Mouse (Mus musculus): ENCODE measurements around the gene Hnrnpdl. TPM values are rescaled to one million over a fixed set of nuclear protein-coding genes. Genes with fewer than 3 reads are reported as not detected.
A peak's percentile ranks its signal among the peaks of the same experiment; 100 is the strongest.

The Hnrnpdl gene
- 46.9 and 51.4 TPM in 2 replicates for total RNA-seq (2014; rRNA removed)
- polyA plus RNA-seq (2012; rRNA removed), result 22.5 and 28.9 TPM in 2 replicates

- Histone ChIP-seq H3K36me3 (ENCODE audit: control insufficient read depth, insufficient read depth, low read length) (peaks cover 15% of the 10 kb centered on the region), H3K9ac (ENCODE audit: low read depth, low read length) (peak within 1 kb of the TSS; percentile 94), H3K4me1 (ENCODE audit: control insufficient read depth, insufficient read depth, low read length) (peaks cover 5% of the 10 kb centered on the region; the same call in 1 of the 2 replicates), H3K27ac (replicated peaks; ENCODE audit: insufficient read depth, low read depth, low read length) (peak within 1 kb of the TSS; percentile 94), H3K4me3 (ENCODE audit: insufficient read depth, low read depth, low read length) (peak within 1 kb of the TSS; percentile 92), H3K79me2 (ENCODE audit: control insufficient read depth, insufficient read depth, low read length) (peaks cover 19% of the 10 kb centered on the region; the same call in 1 of the 2 replicates), H3K27me3 (ENCODE audit: control insufficient read depth, insufficient read depth, low read length) (no peaks in the 10 kb centered on the region)
- peak; percentile 74 for DNase-seq (ENCODE audit: extremely low read depth, low read depth, low spot score)
- TF ChIP-seq CTCF (IDR thresholded peaks at IDR 0.05; ENCODE audit: low read depth, low read length), result no peak
- peak; percentile 46; the same call in 1 of the 2 replicates for TF ChIP-seq POLR2A (IDR thresholded peaks at IDR 0.05; ENCODE audit: extremely low read depth, insufficient read depth, low read length)
- under 1% methylated on average over 57 of the region's 57 CpGs for WGBS
Measured at GRCm38 (mm10) chr5:100039602-100040142, at the start of gene Hnrnpdl, which contains the start of gene Enoph1. Gene Hnrnpdl, minus strand, starts transcription at chr5:100039664. Gene Enoph1, plus strand, starts transcription at chr5:100039985.

GRCm38 (mm10) chr5:100085097-100085496 lies 45.6 kb upstream of the Hnrnpdl start:
- DNase-seq (ENCODE audit: extremely low read depth, low read depth, low spot score), result no peak

GRCm38 (mm10) chr5:100083953-100084562 lies 44.6 kb upstream of the Hnrnpdl start:
- Histone ChIP-seq H3K9ac (ENCODE audit: low read depth, low read length) (no peak overlapping the region), H3K4me3 (ENCODE audit: insufficient read depth, low read depth, low read length) (no peak overlapping the region), H3K4me1 (ENCODE audit: control insufficient read depth, insufficient read depth, low read length) (no peaks in the 10 kb centered on the region), H3K27me3 (ENCODE audit: control insufficient read depth, insufficient read depth, low read length) (no peaks in the 10 kb centered on the region), H3K79me2 (ENCODE audit: control insufficient read depth, insufficient read depth, low read length) (no peaks in the 10 kb centered on the region), H3K36me3 (ENCODE audit: control insufficient read depth, insufficient read depth, low read length) (no peaks in the 10 kb centered on the region), H3K27ac (replicated peaks; ENCODE audit: insufficient read depth, low read depth, low read length) (no peak overlapping the region)
- 76% methylated on average over 12 of the region's 12 CpGs for WGBS
- TF ChIP-seq POLR2A (IDR thresholded peaks at IDR 0.05; ENCODE audit: extremely low read depth, insufficient read depth, low read length) (no peak), CTCF (IDR thresholded peaks at IDR 0.05; ENCODE audit: low read depth, low read length) (no peak)
- DNase-seq (ENCODE audit: extremely low read depth, low read depth, low spot score), result no peak

More at GRCm38 (mm10) chr5:100085097-100085496, 45.6 kb upstream of the Hnrnpdl start:
- TF ChIP-seq CTCF (IDR thresholded peaks at IDR 0.05; ENCODE audit: low read depth, low read length), result no peak
- no peak for TF ChIP-seq POLR2A (IDR thresholded peaks at IDR 0.05; ENCODE audit: extremely low read depth, insufficient read depth, low read length)
- H3K27me3 ChIP-seq (ENCODE audit: control insufficient read depth, insufficient read depth, low read length), result no peaks in the 10 kb centered on the region
- no peaks in the 10 kb centered on the region for H3K4me1 ChIP-seq (ENCODE audit: control insufficient read depth, insufficient read depth, low read length)
- no peak overlapping the region for H3K9ac ChIP-seq (ENCODE audit: low read depth, low read length)
- 75% methylated on average over 8 of the region's 8 CpGs for WGBS
- H3K36me3 ChIP-seq (ENCODE audit: control insufficient read depth, insufficient read depth, low read length), result no peaks in the 10 kb centered on the region
- H3K79me2 ChIP-seq (ENCODE audit: control insufficient read depth, insufficient read depth, low read length), result no peaks in the 10 kb centered on the region
- H3K4me3 ChIP-seq (ENCODE audit: insufficient read depth, low read depth, low read length), result no peak overlapping the region
- H3K27ac ChIP-seq (replicated peaks; ENCODE audit: insufficient read depth, low read depth, low read length), result no peak overlapping the region

GRCm38 (mm10) chr5:100082006-100082405 lies 42.5 kb upstream of the Hnrnpdl start:
- Histone ChIP-seq H3K4me1 (ENCODE audit: control insufficient read depth, insufficient read depth, low read length) (no peaks in the 10 kb centered on the region), H3K79me2 (ENCODE audit: control insufficient read depth, insufficient read depth, low read length) (no peaks in the 10 kb centered on the region), H3K27ac (replicated peaks; ENCODE audit: insufficient read depth, low read depth, low read length) (no peak overlapping the region), H3K4me3 (ENCODE audit: insufficient read depth, low read depth, low read length) (no peak overlapping the region), H3K27me3 (ENCODE audit: control insufficient read depth, insufficient read depth, low read length) (no peaks in the 10 kb centered on the region), H3K36me3 (ENCODE audit: control insufficient read depth, insufficient read depth, low read length) (no peaks in the 10 kb centered on the region), H3K9ac (ENCODE audit: low read depth, low read length) (no peak overlapping the region)
- DNase-seq (ENCODE audit: extremely low read depth, low read depth, low spot score), result no peak
- 87% methylated on average over 4 of the region's 4 CpGs for WGBS
- TF ChIP-seq CTCF (IDR thresholded peaks at IDR 0.05; ENCODE audit: low read depth, low read length) (no peak), POLR2A (IDR thresholded peaks at IDR 0.05; ENCODE audit: extremely low read depth, insufficient read depth, low read length) (no peak)

- no peaks in the 10 kb centered on the region for H3K36me3 ChIP-seq (ENCODE audit: control insufficient read depth, insufficient read depth, low read length)
- no peak overlapping the region for H3K9ac ChIP-seq (ENCODE audit: low read depth, low read length)
- no peak for DNase-seq (ENCODE audit: extremely low read depth, low read depth, low spot score)
- H3K79me2 ChIP-seq (ENCODE audit: control insufficient read depth, insufficient read depth, low read length), result no peaks in the 10 kb centered on the region
- 83% methylated on average over 8 of the region's 8 CpGs for WGBS
- no peaks in the 10 kb centered on the region for H3K4me1 ChIP-seq (ENCODE audit: control insufficient read depth, insufficient read depth, low read length)
- H3K27me3 ChIP-seq (ENCODE audit: control insufficient read depth, insufficient read depth, low read length), result no peaks in the 10 kb centered on the region
- H3K4me3 ChIP-seq (ENCODE audit: insufficient read depth, low read depth, low read length), result no peak overlapping the region
- no peak for TF ChIP-seq POLR2A (IDR thresholded peaks at IDR 0.05; ENCODE audit: extremely low read depth, insufficient read depth, low read length)
- TF ChIP-seq CTCF (IDR thresholded peaks at IDR 0.05; ENCODE audit: low read depth, low read length), result no peak
- no peak overlapping the region for H3K27ac ChIP-seq (replicated peaks; ENCODE audit: insufficient read depth, low read depth, low read length)
Measured at GRCm38 (mm10) chr5:100079931-100080275, 40.4 kb upstream of the Hnrnpdl start.
